Mouse (Mus musculus): ENCODE data around the gene 1700034J05Rik.

The 1700034J05Rik gene

GRCm38 (mm10) chr6:146918341-146918740, 35.9 kb downstream of the 1700034J05Rik start:
- peak; percentile 39 to 66 for DNase-seq

- no peak for DNase-seq
Observed at GRCm38 (mm10) chr6:146917396-146917795, 36.8 kb downstream of the 1700034J05Rik start.

GRCm38 (mm10) chr6:146915808-146916207, 38.4 kb downstream of the 1700034J05Rik start:
- no peak for DNase-seq

- peak in 1 of 2 experiments; percentile 51 for DNase-seq
Observed at GRCm38 (mm10) chr6:146913489-146914198, 40.6 kb downstream of the 1700034J05Rik start.

- peak; percentile 78 to 86 for DNase-seq
Observed at GRCm38 (mm10) chr6:146912835-146913488, 41.3 kb downstream of the 1700034J05Rik start.

GRCm38 (mm10) chr6:146910801-146911200, 43.4 kb downstream of the 1700034J05Rik start:
- no peak for DNase-seq

GRCm38 (mm10) chr6:146909725-146910489, 44.3 kb downstream of the 1700034J05Rik start:
- DNase-seq: no peak

- DNase-seq: no peak
Observed at GRCm38 (mm10) chr6:146908801-146909200, 45.4 kb downstream of the 1700034J05Rik start.

- peak in 1 of 2 experiments; percentile 76 for DNase-seq
Observed at GRCm38 (mm10) chr6:146907795-146908190, 46.4 kb downstream of the 1700034J05Rik start.

GRCm38 (mm10) chr6:146907061-146907794, 47.0 kb downstream of the 1700034J05Rik start:
- no peak for DNase-seq

GRCm38 (mm10) chr6:146906000-146906786, 48.0 kb downstream of the 1700034J05Rik start:
- no peak for DNase-seq

- DNase-seq: no peak
Observed at GRCm38 (mm10) chr6:146904707-146905106, 49.5 kb downstream of the 1700034J05Rik start.

GRCm38 (mm10) chr6:146903632-146904031, 50.6 kb downstream of the 1700034J05Rik start:
- DNase-seq: no peak

- DNase-seq: no peak
Observed at GRCm38 (mm10) chr6:146901929-146902328, 52.3 kb downstream of the 1700034J05Rik start.
